Mouse (Mus musculus): ENCODE data around the gene Apba3. TPM values are rescaled to one million over a fixed set of nuclear protein-coding genes. Genes with fewer than 3 reads are reported as not detected.

Apba3 gene
- total RNA-seq, 4 experiments from 2014 or later, result 105 to 122 (median 112) TPM

GRCm38 (mm10) chr10:81290698-81291460 is 24.1 kb downstream of the Apba3 start:
- no peak for DNase-seq (ENCODE audit: low spot score)

- DNase-seq (ENCODE audit: low spot score), result no peak
Measured at GRCm38 (mm10) chr10:81291511-81292104, 24.8 kb downstream of the Apba3 start, which contains the start of gene Tjp3. TSS of gene Tjp3 (minus strand) at chr10:81291581.

GRCm38 (mm10) chr10:81292554-81293333 is 26.0 kb downstream of the Apba3 start, which contains the start of gene Pip5k1c:
TSS of gene Pip5k1c (plus strand) at chr10:81292963.
- DNase-seq (ENCODE audit: low spot score), result peak; percentile 99

- DNase-seq (ENCODE audit: low spot score), result no peak
Measured at GRCm38 (mm10) chr10:81293334-81294030, 26.7 kb downstream of the Apba3 start.

- no peak for DNase-seq (ENCODE audit: low spot score)
Measured at GRCm38 (mm10) chr10:81294442-81294841, 27.7 kb downstream of the Apba3 start.

- no peak for DNase-seq (ENCODE audit: low spot score)
Measured at GRCm38 (mm10) chr10:81295185-81295584, 28.4 kb downstream of the Apba3 start.

- no peak for DNase-seq (ENCODE audit: low spot score)
Measured at GRCm38 (mm10) chr10:81297246-81297645, 30.5 kb downstream of the Apba3 start.

- DNase-seq (ENCODE audit: low spot score), result peak; percentile 80
Measured at GRCm38 (mm10) chr10:81297845-81298244, 31.1 kb downstream of the Apba3 start.

- no peak for DNase-seq (ENCODE audit: low spot score)
Measured at GRCm38 (mm10) chr10:81298369-81299100, 31.8 kb downstream of the Apba3 start.

GRCm38 (mm10) chr10:81299585-81300351 is 33.0 kb downstream of the Apba3 start:
- no peak for DNase-seq (ENCODE audit: low spot score)

- DNase-seq (ENCODE audit: low spot score), result no peak
Measured at GRCm38 (mm10) chr10:81300352-81300907, 33.7 kb downstream of the Apba3 start.

GRCm38 (mm10) chr10:81301321-81301720 is 34.6 kb downstream of the Apba3 start:
- DNase-seq (ENCODE audit: low spot score), result no peak

GRCm38 (mm10) chr10:81302288-81302687 is 35.5 kb downstream of the Apba3 start:
- DNase-seq (ENCODE audit: low spot score), result no peak

GRCm38 (mm10) chr10:81302781-81303218 is 36.0 kb downstream of the Apba3 start:
- no peak for DNase-seq (ENCODE audit: low spot score)

GRCm38 (mm10) chr10:81303258-81303657 is 36.5 kb downstream of the Apba3 start:
- DNase-seq (ENCODE audit: low spot score), result no peak

- no peak for DNase-seq (ENCODE audit: low spot score)
Measured at GRCm38 (mm10) chr10:81303761-81304160, 37.0 kb downstream of the Apba3 start.

- DNase-seq (ENCODE audit: low spot score), result no peak
Measured at GRCm38 (mm10) chr10:81304597-81305238, 38.0 kb downstream of the Apba3 start.

- DNase-seq (ENCODE audit: low spot score), result no peak
Measured at GRCm38 (mm10) chr10:81305663-81306062, 38.9 kb downstream of the Apba3 start.

GRCm38 (mm10) chr10:81306173-81306668 is 39.5 kb downstream of the Apba3 start:
- no peak for DNase-seq (ENCODE audit: low spot score)
